Mouse (Mus musculus) urinary bladder, postnatal 0 days (tissue): ENCODE data around the gene Radil. TPM values are rescaled to one million over a fixed set of nuclear protein-coding genes. Genes with fewer than 3 reads are reported as not detected.

Experiments
- polyA plus RNA-seq: library from polyadenylated mRNA; unstranded; fragments of >200 nt; fragmentation: Nextera tagmentation; extraction: Ambion mirVana; gene quantifications from 2 replicates; pipeline ENCODE4 v1.2.1, GENCODE M21; 2015

The Radil gene
- polyA plus RNA-seq = 1.6 and 3.7 TPM in 2 replicates

GRCm38 (mm10) chr5:142550706-142551652, at the start of gene Radil:
Radil (minus strand) TSS chr5:142551098.

GRCm38 (mm10) chr5:142529915-142530314, 21.0 kb downstream of the Radil start, which contains the start of gene Papolb:
Papolb (minus strand) TSS chr5:142530076.

GRCm38 (mm10) chr5:142463461-142464454, 87.1 kb downstream of the Radil start, which contains the start of gene Ap5z1:
Ap5z1 (plus strand) TSS chr5:142463944.

Other genes starting within 250 kb of the Radil start
- 4.7 and 5.9 TPM in 2 replicates for gene Foxk1, start 149.6 kb downstream of the Radil start, polyA plus RNA-seq
- 4.3 and 4.6 TPM in 2 replicates for gene Ap5z1, start 87.2 kb downstream of the Radil start, polyA plus RNA-seq
- gene Papolb, start 21.0 kb downstream of the Radil start, polyA plus RNA-seq = 0.12 TPM in 1 of 2 replicates, not detected in the other
- 0.04 and 0.30 TPM in 2 replicates for gene Mmd2, start 57.7 kb upstream of the Radil start, polyA plus RNA-seq
- 26.5 and 29.3 TPM in 2 replicates for gene Wipi2, start 76.6 kb upstream of the Radil start, polyA plus RNA-seq
- 0.30 and 0.45 TPM in 2 replicates for gene Slc29a4, start 141.4 kb upstream of the Radil start, polyA plus RNA-seq